Mouse (Mus musculus) E14TG2a.4 (cell line): Measurements from ENCODE around the gene Ube4b.

ENCODE experiments used
- H3K27me3 ChIP-seq: 2 replicates; pipeline ENCODE4 v1.6.1; 2014; ENCODE audit warnings: low read length, control low read depth; ENCODE audit not compliant: insufficient read depth
- H3K36me3 ChIP-seq: 2 replicates; pipeline ENCODE4 v1.6.1; 2014; ENCODE audit warnings: low read length, control low read depth; ENCODE audit not compliant: insufficient read depth
- H3K4me1 ChIP-seq: replicated peaks from 2 replicates; pipeline ENCODE4 v1.6.1; 2014; ENCODE audit warnings: low read depth, low read length, control low read depth
- H3K4me3 ChIP-seq: replicated peaks from 2 replicates; pipeline ENCODE4 v1.5.1; 2014; ENCODE audit warnings: mild to moderate bottlenecking, low read length
- H3K9me3 ChIP-seq: 2 replicates; pipeline ENCODE4 v1.6.1; 2014; ENCODE audit warnings: low read length, control low read depth
- CTCF ChIP-seq: conservative IDR thresholded peaks from 2 replicates; pipeline ENCODE4 v1.5.1; 2014; ENCODE audit warnings: low read length
- NANOG ChIP-seq: IDR thresholded peaks from 2 replicates; pipeline ENCODE4 v1.6.1; 2014; ENCODE audit warnings: borderline replicate concordance, low read length, mixed read lengths
- POU5F1 ChIP-seq: IDR thresholded peaks from 2 replicates; pipeline ENCODE4 v1.6.1; 2014; ENCODE audit warnings: low read length, borderline replicate concordance

Gene Ube4b

DNA sequence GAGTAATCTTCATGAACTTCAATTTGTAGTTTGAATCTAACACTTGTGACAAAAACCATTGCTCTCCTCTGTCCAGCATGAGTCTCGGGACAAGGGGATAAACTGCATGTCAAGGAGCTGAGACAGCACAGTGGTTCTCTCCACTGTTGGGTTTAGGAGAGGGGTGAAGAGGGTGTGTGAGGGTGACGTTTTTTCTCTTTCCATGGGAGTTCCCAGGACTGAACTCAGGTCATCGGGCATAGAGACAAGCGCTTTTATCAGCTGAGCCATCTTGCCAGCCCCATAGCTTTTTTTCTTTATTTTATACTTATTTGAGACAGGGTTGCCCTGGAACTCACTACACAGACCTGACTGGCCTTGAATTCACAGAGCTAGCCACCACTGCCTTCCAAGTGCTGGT, 32.3 kb downstream of the Ube4b start:
- Histone ChIP-seq H3K27me3 (no peaks in the 10 kb centered on the region), H3K36me3 (peaks cover 89% of the 10 kb centered on the region), H3K4me3 (no peak overlapping the region), H3K9me3 (no peaks in the 10 kb centered on the region), H3K4me1 (peaks cover 41% of the 10 kb centered on the region)
- TF ChIP-seq POU5F1 = no peak
- TF ChIP-seq CTCF = no peak
- TF ChIP-seq NANOG = no peak

DNA sequence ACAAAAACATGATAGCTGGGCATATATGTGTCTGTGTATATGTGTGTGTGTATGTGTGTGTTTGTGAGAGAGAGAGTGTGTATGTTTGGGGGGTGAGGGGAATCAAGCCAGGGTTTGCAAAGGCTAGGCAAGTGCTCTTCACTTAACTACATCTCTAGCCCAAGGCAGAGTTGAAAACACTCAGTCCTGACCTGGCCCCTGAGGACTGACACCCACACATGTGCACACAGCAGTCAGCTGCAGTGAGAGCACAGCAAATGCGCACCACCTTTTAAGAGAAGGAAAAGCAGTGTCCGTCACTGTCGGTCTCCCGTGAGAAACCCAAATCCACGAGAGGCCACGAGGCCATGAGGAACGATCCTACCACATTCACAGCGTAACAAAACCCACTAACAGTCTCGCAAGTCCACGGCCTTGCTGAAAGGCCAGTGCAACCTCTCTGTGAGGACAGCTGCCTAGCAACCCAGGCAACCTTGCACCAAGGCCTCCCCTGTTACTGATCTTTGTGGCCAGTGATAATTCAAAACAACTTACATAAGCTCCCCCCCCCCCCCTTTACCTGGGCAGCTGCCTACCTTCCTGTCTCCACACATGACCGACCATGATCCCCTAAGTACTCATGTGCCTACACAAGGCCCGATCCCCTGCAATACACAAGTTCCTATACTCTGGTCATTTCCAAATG, 33.1 kb downstream of the Ube4b start:
- Histone ChIP-seq H3K4me1 (peaks cover 35% of the 10 kb centered on the region), H3K36me3 (peaks cover 84% of the 10 kb centered on the region), H3K27me3 (no peaks in the 10 kb centered on the region), H3K4me3 (no peak overlapping the region), H3K9me3 (no peaks in the 10 kb centered on the region)
- TF ChIP-seq NANOG = no peak
- no peak for TF ChIP-seq POU5F1
- TF ChIP-seq CTCF = no peak

DNA sequence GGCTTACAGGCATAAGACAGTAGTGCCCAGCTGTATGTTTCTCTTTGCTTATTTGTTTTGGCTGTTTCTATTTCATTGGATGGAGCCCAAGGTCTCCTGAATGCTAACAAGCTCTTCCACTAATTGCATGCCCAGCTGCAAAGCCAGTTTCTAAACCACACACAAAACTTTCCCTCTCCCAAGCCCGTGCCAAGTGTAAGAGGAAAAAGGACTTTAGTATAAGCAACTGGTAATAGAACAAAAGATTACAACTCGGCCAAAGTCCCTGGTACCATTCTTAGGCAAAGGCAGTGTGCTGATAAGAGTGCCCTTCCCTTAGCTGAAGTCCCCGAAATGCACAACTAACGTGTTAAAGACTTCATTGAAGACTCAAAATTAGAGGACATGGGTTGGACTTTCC, 34.2 kb downstream of the Ube4b start:
- Histone ChIP-seq H3K9me3 (no peaks in the 10 kb centered on the region), H3K4me1 (peaks cover 24% of the 10 kb centered on the region)

GRCm38 (mm10) chr4:149381001-149381400, 45.5 kb downstream of the Ube4b start:
- Histone ChIP-seq H3K9me3 (no peaks in the 10 kb centered on the region), H3K4me1 (peaks cover 51% of the 10 kb centered on the region), H3K4me3 (no peak overlapping the region), H3K27me3 (no peaks in the 10 kb centered on the region), H3K36me3 (peaks cover 94% of the 10 kb centered on the region)
- TF ChIP-seq CTCF (no peak), POU5F1 (no peak), NANOG (no peak)

More for the DNA sequence above, 34.2 kb downstream of the Ube4b start:
- TF ChIP-seq CTCF (no peak), NANOG (no peak), POU5F1 (no peak)
- Histone ChIP-seq H3K36me3 (peaks cover 78% of the 10 kb centered on the region), H3K27me3 (no peaks in the 10 kb centered on the region), H3K4me3 (no peak overlapping the region)

GRCm38 (mm10) chr4:149379881-149380280, 46.7 kb downstream of the Ube4b start:
- peaks cover 53% of the 10 kb centered on the region for H3K4me1 ChIP-seq
- peaks cover 94% of the 10 kb centered on the region for H3K36me3 ChIP-seq
- peak overlapping the region; percentile 41 for H3K4me3 ChIP-seq
- TF ChIP-seq POU5F1 = no peak
- no peak for TF ChIP-seq CTCF
- TF ChIP-seq NANOG = no peak
- no peaks in the 10 kb centered on the region for H3K27me3 ChIP-seq
- no peaks in the 10 kb centered on the region for H3K9me3 ChIP-seq

DNA sequence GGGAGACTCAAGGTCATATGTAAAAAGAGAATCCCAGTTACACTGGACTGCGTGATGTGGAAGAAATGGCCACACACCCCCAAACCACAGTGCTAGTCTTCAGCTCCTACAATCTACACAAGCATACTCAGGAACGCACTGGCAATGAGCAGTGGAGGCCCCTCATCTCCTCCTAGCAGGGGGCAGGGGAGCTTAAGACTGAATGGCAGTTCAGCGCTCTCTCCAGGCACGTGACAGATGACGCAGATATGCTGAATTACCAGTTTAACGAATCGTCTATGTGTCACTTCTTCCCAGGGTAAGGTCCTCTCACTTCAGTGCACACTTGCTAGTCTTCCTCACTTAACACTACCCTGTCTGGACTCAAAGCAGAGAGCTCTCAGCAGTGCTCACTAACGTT, 47.7 kb downstream of the Ube4b start:
- Histone ChIP-seq H3K4me3 (no peak overlapping the region), H3K4me1 (peaks cover 58% of the 10 kb centered on the region), H3K9me3 (no peaks in the 10 kb centered on the region), H3K27me3 (no peaks in the 10 kb centered on the region), H3K36me3 (peaks cover 94% of the 10 kb centered on the region)
- TF ChIP-seq NANOG = no peak
- TF ChIP-seq POU5F1 = no peak
- no peak for TF ChIP-seq CTCF

DNA sequence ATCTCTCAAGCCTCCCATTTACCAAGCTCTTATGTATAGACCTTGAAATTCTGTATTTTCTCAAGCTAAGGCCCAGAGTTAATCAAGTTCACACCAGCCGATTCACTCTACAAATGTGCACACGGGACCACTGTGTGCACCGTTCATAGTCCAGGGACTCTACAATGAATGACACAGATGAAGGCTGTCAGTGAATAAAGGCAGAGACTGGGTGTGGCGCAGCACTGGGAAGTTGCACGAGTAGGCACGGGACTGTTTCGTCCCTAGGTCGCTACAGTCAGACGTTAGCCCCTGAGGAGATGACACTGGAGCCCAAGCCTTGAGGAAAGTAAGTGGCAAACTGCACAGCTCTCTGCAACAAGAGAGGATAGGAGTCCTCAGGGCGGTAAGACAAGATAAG, 50.5 kb downstream of the Ube4b start:
- Histone ChIP-seq H3K27me3 (no peaks in the 10 kb centered on the region), H3K36me3 (peaks cover 92% of the 10 kb centered on the region), H3K4me3 (no peak overlapping the region), H3K9me3 (no peaks in the 10 kb centered on the region), H3K4me1 (peaks cover 84% of the 10 kb centered on the region)
- no peak for TF ChIP-seq NANOG
- TF ChIP-seq CTCF = no peak
- no peak for TF ChIP-seq POU5F1

GRCm38 (mm10) chr4:149374662-149375061, 51.9 kb downstream of the Ube4b start:
- Histone ChIP-seq H3K4me3 (no peak overlapping the region), H3K4me1 (peaks cover 74% of the 10 kb centered on the region)

GRCm38 (mm10) chr4:149373927-149374326, 52.6 kb downstream of the Ube4b start:
- H3K36me3 ChIP-seq = peaks cover 96% of the 10 kb centered on the region
- no peaks in the 10 kb centered on the region for H3K9me3 ChIP-seq
- no peaks in the 10 kb centered on the region for H3K27me3 ChIP-seq
- TF ChIP-seq POU5F1 (no peak), CTCF (no peak), NANOG (no peak)
- H3K4me1 ChIP-seq = peaks cover 67% of the 10 kb centered on the region
- H3K4me3 ChIP-seq = no peak overlapping the region

More at GRCm38 (mm10) chr4:149374662-149375061, 51.9 kb downstream of the Ube4b start:
- no peak for TF ChIP-seq NANOG
- no peak for TF ChIP-seq POU5F1
- TF ChIP-seq CTCF = no peak
- Histone ChIP-seq H3K36me3 (peaks cover 96% of the 10 kb centered on the region), H3K27me3 (no peaks in the 10 kb centered on the region), H3K9me3 (no peaks in the 10 kb centered on the region)
